Mouse (Mus musculus): ENCODE measurements around the gene Prss8. TPM values are rescaled to one million over a fixed set of nuclear protein-coding genes. Genes with fewer than 3 reads are reported as not detected.

The Prss8 gene
- polyA plus RNA-seq, 1 experiment from 2014 or later, result 1.6 TPM

DNA sequence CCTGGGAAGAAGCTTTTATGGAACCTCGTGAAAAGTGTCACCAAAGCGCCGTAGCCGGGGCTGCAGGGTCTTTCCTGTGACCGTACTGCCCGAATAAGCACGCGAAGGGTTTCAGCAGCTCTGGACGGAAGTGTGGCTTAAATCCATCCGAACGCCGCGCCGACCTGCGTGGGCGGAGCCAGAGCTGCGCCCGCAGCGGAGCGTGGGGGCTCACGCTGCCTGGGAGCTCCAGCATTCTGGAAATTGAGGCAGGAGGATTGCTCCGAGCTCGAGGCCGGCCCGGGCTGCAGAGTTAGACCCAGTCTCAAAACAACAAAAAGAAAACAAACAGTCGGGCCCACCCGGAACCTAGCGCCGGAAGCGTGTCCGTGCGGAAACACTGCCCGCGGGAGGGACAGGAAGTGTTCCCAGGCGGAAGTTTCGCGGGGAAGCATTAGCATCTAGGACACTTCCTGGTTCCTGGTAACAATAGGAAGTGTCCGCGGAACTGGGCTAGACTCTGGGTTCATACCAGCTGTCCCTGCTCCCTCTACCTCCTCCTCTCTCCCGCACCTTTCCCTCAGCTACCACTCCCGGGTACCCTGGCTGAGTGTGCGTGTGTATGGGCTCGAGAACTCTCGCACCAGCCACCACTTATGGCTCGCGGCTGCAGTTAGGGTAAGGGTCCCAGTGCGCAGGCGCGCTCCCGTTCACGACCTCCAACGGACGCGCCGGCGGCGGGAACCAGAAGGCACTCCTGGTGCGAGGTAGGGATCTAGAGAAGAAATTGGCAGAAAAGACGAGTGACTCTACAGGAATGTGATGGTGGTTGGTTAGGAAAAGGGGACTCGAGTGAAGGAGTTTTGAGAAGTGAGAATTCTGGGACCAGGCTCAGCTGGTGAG, 53.2 kb downstream of the Prss8 start, which contains the start of gene Zfp668:
Gene Zfp668, minus strand, starts transcription at position 362 of the 882 bp plus-strand sequence.
- peak within 1 kb of the TSS; percentile 98 for H3K27ac ChIP-seq (ENCODE audit: low read length)
- H3K4me3 ChIP-seq (ENCODE audit: low read length), result peak within 1 kb of the TSS; percentile 88
- H3K9ac ChIP-seq (ENCODE audit: low read length), result peak within 1 kb of the TSS; percentile 96
- H3K4me2 ChIP-seq (ENCODE audit: low read depth, low read length), result peak within 1 kb of the TSS; percentile 76
- H3K36me3 ChIP-seq (ENCODE audit: control insufficient read depth, insufficient read depth), result peaks cover 32% of the 10 kb centered on the region
- H3K27me3 ChIP-seq (ENCODE audit: control insufficient read depth, insufficient read depth, low read length), result no peaks in the 10 kb centered on the region
- H3K9me3 ChIP-seq (replicated peaks; ENCODE audit: control insufficient read depth, low read length), result no peaks in the 10 kb centered on the region
- ATAC-seq (replicated peaks; ENCODE audit: extremely low read depth, insufficient read depth, low FRiP score), result peak; percentile 62
- peaks cover 16% of the 10 kb centered on the region for H3K4me1 ChIP-seq (ENCODE audit: control insufficient read depth, insufficient read depth, low read length)
- under 1% methylated on average over 60 of the region's 60 CpGs for WGBS

DNA sequence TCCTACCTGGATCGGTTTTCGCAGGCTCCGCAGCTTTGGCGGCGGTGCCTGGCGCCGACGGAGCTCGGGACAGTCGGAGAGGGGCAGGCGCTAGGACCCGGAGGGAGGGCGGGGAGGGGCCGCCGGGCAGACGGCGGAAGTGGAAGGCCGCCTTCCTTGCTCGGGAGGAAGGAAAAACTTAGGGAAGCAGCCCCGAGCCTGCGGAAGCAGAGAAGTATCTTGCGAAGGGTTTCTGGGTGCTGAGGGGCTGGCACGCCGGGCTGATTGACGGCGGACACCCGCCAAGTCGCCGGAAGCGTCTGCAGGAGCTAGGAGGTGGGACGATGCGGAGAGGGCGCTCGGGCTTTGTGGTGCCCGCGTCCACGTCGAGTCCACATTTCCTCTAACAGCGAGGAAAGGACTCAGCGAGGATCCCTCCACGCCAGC, 53.9 kb downstream of the Prss8 start, which contains the start of gene Zfp646:
Gene Zfp646, plus strand, starts transcription at position 181 of the 426 bp plus-strand sequence.
- peaks cover 16% of the 10 kb centered on the region for H3K4me1 ChIP-seq (ENCODE audit: control insufficient read depth, insufficient read depth, low read length)
- peak; percentile 89 for ATAC-seq (replicated peaks; ENCODE audit: extremely low read depth, insufficient read depth, low FRiP score)
- H3K9ac ChIP-seq (ENCODE audit: low read length), result peak within 1 kb of the TSS; percentile 96
- H3K9me3 ChIP-seq (replicated peaks; ENCODE audit: control insufficient read depth, low read length), result no peaks in the 10 kb centered on the region
- peak within 1 kb of the TSS; percentile 98 for H3K27ac ChIP-seq (ENCODE audit: low read length)
- WGBS, result under 1% methylated on average over 41 of the region's 41 CpGs
- H3K4me2 ChIP-seq (ENCODE audit: low read depth, low read length), result peak within 1 kb of the TSS; percentile 89
- H3K4me3 ChIP-seq (ENCODE audit: low read length), result peak within 1 kb of the TSS; percentile 88
- H3K36me3 ChIP-seq (ENCODE audit: control insufficient read depth, insufficient read depth), result peaks cover 25% of the 10 kb centered on the region
- H3K27me3 ChIP-seq (ENCODE audit: control insufficient read depth, insufficient read depth, low read length), result no peaks in the 10 kb centered on the region

Other genes with a start within 250 kb of the Prss8 start
- gene Bcl7c, start 221.2 kb downstream of the Prss8 start, polyA plus RNA-seq (2015; fragmentation: Nextera tagmentation; extraction: Ambion mirVana), result 36.9 and 37.5 TPM in 2 replicates
- gene Ctf1, start 217.4 kb downstream of the Prss8 start, polyA plus RNA-seq (2015; fragmentation: Nextera tagmentation; extraction: Ambion mirVana), result 6.2 and 6.6 TPM in 2 replicates
- gene Ctf2, start 197.9 kb downstream of the Prss8 start, polyA plus RNA-seq (2015; fragmentation: Nextera tagmentation; extraction: Ambion mirVana), result 0.11 TPM in 2 replicates
- gene Fbxl19, start 185.6 kb downstream of the Prss8 start, polyA plus RNA-seq (2015; fragmentation: Nextera tagmentation; extraction: Ambion mirVana), result 1.3 and 2.1 TPM in 2 replicates
- gene Orai3, start 160.3 kb downstream of the Prss8 start, polyA plus RNA-seq (2015; fragmentation: Nextera tagmentation; extraction: Ambion mirVana), result 20.3 and 21.4 TPM in 2 replicates
- gene Setd1a, start 153.4 kb downstream of the Prss8 start, polyA plus RNA-seq (2015; fragmentation: Nextera tagmentation; extraction: Ambion mirVana), result 10.3 and 12.3 TPM in 2 replicates
- not detected in 2 replicates for gene Gm49388, start 144.5 kb downstream of the Prss8 start, polyA plus RNA-seq (2015; fragmentation: Nextera tagmentation; extraction: Ambion mirVana)
- gene Hsd3b7, start 129.5 kb downstream of the Prss8 start, polyA plus RNA-seq (2015; fragmentation: Nextera tagmentation; extraction: Ambion mirVana), result 24.5 and 24.9 TPM in 2 replicates
- 50.3 and 53.7 TPM in 2 replicates for gene Stx4a, start 105.8 kb downstream of the Prss8 start, polyA plus RNA-seq (2015; fragmentation: Nextera tagmentation; extraction: Ambion mirVana)
- 1.0 and 1.3 TPM in 2 replicates for gene Stx1b, start 105.6 kb downstream of the Prss8 start, polyA plus RNA-seq (2015; fragmentation: Nextera tagmentation; extraction: Ambion mirVana)
- gene Zfp646, start 53.9 kb downstream of the Prss8 start, polyA plus RNA-seq (2015; fragmentation: Nextera tagmentation; extraction: Ambion mirVana), result 6.8 and 7.4 TPM in 2 replicates
- 9.1 and 10.4 TPM in 2 replicates for gene Zfp668, start 53.3 kb downstream of the Prss8 start, polyA plus RNA-seq (2015; fragmentation: Nextera tagmentation; extraction: Ambion mirVana)
- 1.5 and 1.8 TPM in 2 replicates for gene Prss53, start 39.1 kb downstream of the Prss8 start, polyA plus RNA-seq (2015; fragmentation: Nextera tagmentation; extraction: Ambion mirVana)
- gene Gm21974, start 34.6 kb downstream of the Prss8 start, polyA plus RNA-seq (2015; fragmentation: Nextera tagmentation; extraction: Ambion mirVana), result not detected in 2 replicates
- gene Vkorc1, start 34.5 kb downstream of the Prss8 start, polyA plus RNA-seq (2015; fragmentation: Nextera tagmentation; extraction: Ambion mirVana), result 99.9 and 113 TPM in 2 replicates
- gene Bckdk, start 26.0 kb downstream of the Prss8 start, polyA plus RNA-seq (2015; fragmentation: Nextera tagmentation; extraction: Ambion mirVana), result 141 and 149 TPM in 2 replicates
- gene Kat8, start 17.6 kb downstream of the Prss8 start, polyA plus RNA-seq (2015; fragmentation: Nextera tagmentation; extraction: Ambion mirVana), result 26.1 and 30.4 TPM in 2 replicates
- 8.8 and 9.6 TPM in 2 replicates for gene Prss36, start 16.6 kb upstream of the Prss8 start, polyA plus RNA-seq (2015; fragmentation: Nextera tagmentation; extraction: Ambion mirVana)
- 249 and 255 TPM in 2 replicates for gene Fus, start 37.4 kb upstream of the Prss8 start, polyA plus RNA-seq (2015; fragmentation: Nextera tagmentation; extraction: Ambion mirVana)
- gene Pycard, start 63.8 kb upstream of the Prss8 start, polyA plus RNA-seq (2015; fragmentation: Nextera tagmentation; extraction: Ambion mirVana), result 60.8 and 72.1 TPM in 2 replicates
- gene Trim72, start 73.8 kb upstream of the Prss8 start, polyA plus RNA-seq (2015; fragmentation: Nextera tagmentation; extraction: Ambion mirVana), result 0.84 and 1.0 TPM in 2 replicates
- 0.98 and 1.2 TPM in 2 replicates for gene Itgam, start 132.5 kb upstream of the Prss8 start, polyA plus RNA-seq (2015; fragmentation: Nextera tagmentation; extraction: Ambion mirVana)
- gene Gm49368, start 132.6 kb upstream of the Prss8 start, polyA plus RNA-seq (2015; fragmentation: Nextera tagmentation; extraction: Ambion mirVana), result not detected in 2 replicates
- gene Itgax, start 199.4 kb upstream of the Prss8 start, polyA plus RNA-seq (2015; fragmentation: Nextera tagmentation; extraction: Ambion mirVana), result 0.22 and 0.67 TPM in 2 replicates
- gene Itgad, start 224.3 kb upstream of the Prss8 start, polyA plus RNA-seq (2015; fragmentation: Nextera tagmentation; extraction: Ambion mirVana), result 0.63 and 0.69 TPM in 2 replicates

Data from heart, embryonic 16.5 days (tissue).